Mouse (Mus musculus) limb, embryonic 14.5 days (tissue): ENCODE data around the gene Tlk1. TPM values are rescaled to one million over a fixed set of nuclear protein-coding genes. Genes with fewer than 3 reads are reported as not detected.

Source experiments
- ATAC-seq: fragments of 200-750 bp; cut with Nextera tagmentation; 2 replicates; pipeline ENCODE4 v1.8.0; 2017; ENCODE audit warnings: low read depth, moderate number of reproducible peaks, moderate TSS enrichment; ENCODE audit not compliant: low FRiP score
- DNase-seq: peaks from one replicate; pipeline ENCODE4 v3.0.0-alpha.2; 2015; ENCODE audit warnings: low spot score
- H3K27ac ChIP-seq: fragments of 300-500 bp; sonication (generic); replicated peaks from 2 replicates; pipeline ENCODE4 v1.5.1; 2014; ENCODE audit warnings: low read depth, mild to moderate bottlenecking, low read length, moderate library complexity, mixed read lengths
- H3K27me3 ChIP-seq: fragments of 300-500 bp; sonication (generic); 2 replicates; pipeline ENCODE4 v1.6.1; 2014; ENCODE audit warnings: low read length, mixed read lengths; ENCODE audit not compliant: control insufficient read depth, insufficient read depth
- H3K36me3 ChIP-seq: fragments of 300-500 bp; sonication (generic); 2 replicates; pipeline ENCODE4 v1.6.1; 2014; ENCODE audit warnings: mild to moderate bottlenecking, low read length, moderate library complexity, mixed read lengths; ENCODE audit not compliant: control insufficient read depth, insufficient read depth
- H3K4me1 ChIP-seq: fragments of 300-500 bp; sonication (generic); 2 replicates; pipeline ENCODE4 v1.6.1; 2014; ENCODE audit warnings: antibody characterized with exemption, low read length, mixed read lengths; ENCODE audit not compliant: control insufficient read depth, insufficient read depth
- H3K4me2 ChIP-seq: fragments of 300-500 bp; sonication (generic); replicated peaks from 2 replicates; pipeline ENCODE4 v1.6.1; 2014; ENCODE audit warnings: low read depth, mild to moderate bottlenecking, low read length, moderate library complexity; ENCODE audit not compliant: severe bottlenecking
- H3K4me3 ChIP-seq: fragments of 300-500 bp; sonication (generic); replicated peaks from 2 replicates; pipeline ENCODE4 v1.5.1; 2014; ENCODE audit warnings: low read length
- H3K9ac ChIP-seq: fragments of 300-500 bp; sonication (generic); 2 replicates; pipeline ENCODE4 v1.6.1; 2014; ENCODE audit warnings: mild to moderate bottlenecking, low read depth, low read length, moderate library complexity; ENCODE audit not compliant: severe bottlenecking
- H3K9me3 ChIP-seq: fragments of 300-500 bp; sonication (generic); 2 replicates; pipeline ENCODE4 v1.6.1; 2016; ENCODE audit warnings: low read length; ENCODE audit not compliant: control insufficient read depth
- POLR2A ChIP-seq: fragments of 200-500 bp; IDR thresholded peaks from 2 replicates; pipeline ENCODE4 v1.8.0; 2012; ENCODE audit warnings: inconsistent platforms, mild to moderate bottlenecking, moderate library complexity, borderline replicate concordance; ENCODE audit not compliant: insufficient read depth, insufficient read length; ENCODE audit errors: extremely low read depth
- WGBS: fragments of 180-500 bp; shearing (Covaris S2); extraction: QIAGEN DNeasy Blood & Tissue Kit; methylation state at CpG from one replicate; pipeline ENCODE4 v1.1.7; 2014; 5-methylcytosine and 5-hydroxymethylcytosine counted together
- polyA plus RNA-seq, 2 experiments: library from polyadenylated mRNA; depleted of rRNA in 1 of 2; stranded (reverse) in 1 of 2; unstranded in 1 of 2; fragments of >200 nt; fragmentation: Nextera tagmentation in 1 of 2; extraction: Ambion mirVana in 1 of 2; gene quantifications; 2 replicates each; pipeline versions ENCODE4 v1.2.1 to v1.2.3; 2012 to 2014

Gene Tlk1
- polyA plus RNA-seq, 2 experiments, result 34.1 to 39.1 TPM

DNA sequence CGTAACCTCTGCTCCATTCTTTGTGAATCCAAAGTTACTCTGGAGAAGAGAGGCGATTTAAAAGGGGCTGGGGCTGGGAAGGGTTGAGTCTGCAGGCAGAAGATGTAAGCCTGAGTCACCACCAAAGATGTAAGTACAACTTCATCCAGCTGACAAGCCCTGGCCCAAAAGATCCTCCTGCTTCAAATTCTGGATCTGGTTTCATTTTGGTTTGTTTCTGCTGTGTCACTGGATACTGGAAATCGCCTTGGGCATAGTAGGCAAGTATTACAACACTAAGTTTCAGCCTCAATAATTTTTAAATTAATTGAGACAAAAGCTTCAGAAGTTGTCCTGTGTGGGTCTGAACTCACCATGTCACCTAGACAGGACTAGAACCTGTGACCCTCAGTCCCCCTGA lies 43.6 kb upstream of the Tlk1 start:
- H3K36me3 ChIP-seq, result no peaks in the 10 kb centered on the region
- no peak overlapping the region for H3K27ac ChIP-seq
- no peak for ATAC-seq
- no peak overlapping the region for H3K9ac ChIP-seq
- H3K4me1 ChIP-seq, result no peaks in the 10 kb centered on the region
- no peaks in the 10 kb centered on the region for H3K9me3 ChIP-seq
- H3K4me2 ChIP-seq, result no peak overlapping the region
- no peaks in the 10 kb centered on the region for H3K27me3 ChIP-seq
- DNase-seq, result no peak
- no peak overlapping the region for H3K4me3 ChIP-seq
- WGBS, result 90% methylated on average over 3 of the region's 3 CpGs
- TF ChIP-seq POLR2A, result no peak

DNA sequence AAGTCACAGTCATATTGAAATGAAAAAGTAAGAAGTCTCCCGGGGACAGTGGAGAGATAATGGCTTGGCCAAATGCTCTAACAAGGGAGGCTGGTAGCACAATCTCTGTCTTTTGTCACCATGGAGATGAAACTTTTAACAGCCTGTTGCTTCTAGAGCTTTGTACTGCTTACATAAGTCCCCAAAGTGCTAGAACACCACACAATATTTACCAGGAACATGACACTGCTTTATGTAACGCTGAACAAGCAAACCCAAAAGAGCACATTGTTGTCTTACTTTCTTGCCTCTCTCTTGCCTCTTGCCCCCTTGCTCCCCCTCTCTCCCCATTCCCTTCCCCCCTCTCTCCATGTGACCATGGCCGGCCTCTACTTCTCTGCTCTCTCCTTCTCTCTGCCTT lies 41.7 kb upstream of the Tlk1 start:
- no peak overlapping the region for H3K4me2 ChIP-seq
- no peaks in the 10 kb centered on the region for H3K27me3 ChIP-seq
- H3K36me3 ChIP-seq, result no peaks in the 10 kb centered on the region
- H3K9ac ChIP-seq, result no peak overlapping the region
- no peaks in the 10 kb centered on the region for H3K4me1 ChIP-seq
- no peak overlapping the region for H3K27ac ChIP-seq
- no peak for ATAC-seq
- no peak for DNase-seq
- no peaks in the 10 kb centered on the region for H3K9me3 ChIP-seq
- H3K4me3 ChIP-seq, result no peak overlapping the region
- no peak for TF ChIP-seq POLR2A
- WGBS, result 83% methylated on average over 3 of the region's 3 CpGs

DNA sequence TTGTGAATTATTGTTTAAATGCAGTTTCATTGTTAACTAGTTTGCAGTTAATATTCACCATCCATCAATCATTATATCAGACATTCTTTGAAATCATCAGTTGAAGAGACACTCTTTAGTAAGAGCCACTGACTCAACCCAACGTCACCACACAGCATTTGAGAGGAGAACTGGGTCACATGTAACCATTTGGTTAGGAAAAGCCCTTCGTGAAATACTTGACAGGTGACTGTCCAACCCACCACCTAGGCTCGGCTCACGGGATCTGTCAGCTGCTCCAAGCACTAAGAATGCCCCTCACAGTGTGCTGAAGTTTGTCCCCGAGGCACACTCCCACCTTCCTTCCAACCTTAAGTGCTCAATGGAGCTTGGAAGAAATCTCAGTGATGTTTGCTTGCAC lies 37.4 kb upstream of the Tlk1 start:
- TF ChIP-seq POLR2A, result no peak

DNA sequence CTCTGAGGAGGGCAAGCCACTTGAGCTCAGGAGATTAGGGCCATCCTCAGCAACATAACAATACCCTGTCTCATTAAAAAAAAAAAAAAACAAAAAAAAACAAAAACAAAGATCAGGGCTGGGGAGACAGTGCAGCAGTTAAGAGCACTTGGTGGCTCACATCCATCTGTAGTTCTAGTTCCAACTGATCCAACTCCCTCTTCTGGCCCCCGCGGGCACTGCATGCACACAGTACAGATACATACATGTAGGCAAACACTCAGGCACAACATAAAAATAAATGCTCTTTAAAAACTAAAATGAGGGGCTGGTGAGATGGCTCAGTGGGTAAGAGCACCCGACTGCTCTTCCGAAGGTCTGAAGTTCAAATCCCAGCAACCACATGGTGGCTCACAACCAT lies 34.2 kb upstream of the Tlk1 start:
- Histone ChIP-seq H3K27me3 (no peaks in the 10 kb centered on the region), H3K4me3 (no peak overlapping the region), H3K9ac (no peak overlapping the region), H3K4me2 (no peak overlapping the region), H3K36me3 (no peaks in the 10 kb centered on the region), H3K4me1 (no peaks in the 10 kb centered on the region), H3K27ac (no peak overlapping the region), H3K9me3 (no peaks in the 10 kb centered on the region)
- ATAC-seq (no peak), DNase-seq (no peak)
- WGBS, result 94% methylated on average over 4 of the region's 4 CpGs
- TF ChIP-seq POLR2A, result no peak

More for the DNA sequence above, 37.4 kb upstream of the Tlk1 start:
- H3K9me3 ChIP-seq, result no peaks in the 10 kb centered on the region
- no peak overlapping the region for H3K4me3 ChIP-seq
- H3K27ac ChIP-seq, result no peak overlapping the region
- no peak overlapping the region for H3K4me2 ChIP-seq
- no peaks in the 10 kb centered on the region for H3K27me3 ChIP-seq
- ATAC-seq (no peak), DNase-seq (no peak)
- 74% methylated on average over 5 of the region's 5 CpGs for WGBS
- H3K9ac ChIP-seq, result no peak overlapping the region
- H3K4me1 ChIP-seq, result no peaks in the 10 kb centered on the region
- no peaks in the 10 kb centered on the region for H3K36me3 ChIP-seq

DNA sequence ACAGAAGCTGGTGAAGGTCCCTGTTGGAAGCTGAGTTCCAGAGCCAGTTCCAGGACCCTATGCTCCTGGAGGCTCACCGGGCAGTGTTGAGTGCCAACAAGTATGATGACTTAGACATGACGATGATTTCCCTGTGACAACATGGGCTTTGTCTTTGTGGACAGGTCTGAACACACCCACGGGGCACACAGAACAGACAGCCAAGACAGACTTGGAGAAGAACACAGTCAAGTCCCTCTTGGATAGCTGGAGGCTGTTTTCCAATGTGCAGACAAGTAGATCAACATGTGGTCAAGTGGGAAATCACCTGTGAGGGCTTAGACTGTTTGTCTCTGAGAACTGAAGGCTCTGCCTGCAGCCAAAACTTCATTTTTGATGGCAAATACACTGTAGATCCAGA lies 31.4 kb upstream of the Tlk1 start:
- DNase-seq (no peak), ATAC-seq (no peak)
- H3K27ac ChIP-seq, result no peak overlapping the region
- 91% methylated on average over 3 of the region's 3 CpGs for WGBS
- H3K4me2 ChIP-seq, result no peak overlapping the region
- H3K4me1 ChIP-seq, result no peaks in the 10 kb centered on the region
- H3K9ac ChIP-seq, result no peak overlapping the region
- no peaks in the 10 kb centered on the region for H3K27me3 ChIP-seq
- no peak overlapping the region for H3K4me3 ChIP-seq
- H3K9me3 ChIP-seq, result no peaks in the 10 kb centered on the region
- no peaks in the 10 kb centered on the region for H3K36me3 ChIP-seq
- no peak for TF ChIP-seq POLR2A

DNA sequence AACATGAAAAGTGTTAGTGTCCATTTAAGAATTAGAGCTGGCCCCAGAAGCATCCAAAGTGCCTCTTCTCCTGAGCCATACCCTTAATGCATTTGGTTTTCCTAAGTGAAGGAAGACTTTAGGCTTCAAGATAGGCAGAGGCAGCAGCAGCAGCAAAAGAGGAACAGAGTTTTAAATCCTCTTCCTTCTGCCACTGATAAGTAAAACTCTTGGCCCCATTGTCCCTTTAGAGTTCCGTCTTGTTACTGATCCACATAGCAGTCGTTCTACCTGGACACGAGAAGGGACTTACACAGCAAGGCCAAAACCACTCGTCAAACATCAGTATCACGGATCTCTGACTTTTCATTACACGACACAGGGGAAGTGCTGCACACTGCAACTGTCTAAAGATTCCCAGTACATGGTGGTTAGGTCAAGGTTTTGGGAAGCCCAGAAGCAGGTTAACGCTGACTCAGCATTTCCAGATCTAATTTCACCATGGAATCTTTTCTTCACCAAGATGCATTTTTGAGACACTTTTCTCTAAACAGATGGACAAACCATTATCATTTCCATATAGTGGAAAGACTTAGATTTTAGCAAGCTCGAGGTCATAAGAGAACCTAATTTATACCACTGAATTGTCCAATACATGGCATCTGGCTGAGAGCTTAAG lies 28.8 kb upstream of the Tlk1 start:
- ATAC-seq (no peak), DNase-seq (no peak)
- 90% methylated on average over 8 of the region's 8 CpGs for WGBS
- no peak for TF ChIP-seq POLR2A
- no peaks in the 10 kb centered on the region for H3K27me3 ChIP-seq
- H3K27ac ChIP-seq, result no peak overlapping the region
- H3K9ac ChIP-seq, result no peak overlapping the region
- no peak overlapping the region for H3K4me3 ChIP-seq
- no peaks in the 10 kb centered on the region for H3K36me3 ChIP-seq
- no peaks in the 10 kb centered on the region for H3K9me3 ChIP-seq
- no peaks in the 10 kb centered on the region for H3K4me1 ChIP-seq
- H3K4me2 ChIP-seq, result no peak overlapping the region
